ENCODE assay signal across 21 mouse cellular contexts in the genomic region with DNA sequence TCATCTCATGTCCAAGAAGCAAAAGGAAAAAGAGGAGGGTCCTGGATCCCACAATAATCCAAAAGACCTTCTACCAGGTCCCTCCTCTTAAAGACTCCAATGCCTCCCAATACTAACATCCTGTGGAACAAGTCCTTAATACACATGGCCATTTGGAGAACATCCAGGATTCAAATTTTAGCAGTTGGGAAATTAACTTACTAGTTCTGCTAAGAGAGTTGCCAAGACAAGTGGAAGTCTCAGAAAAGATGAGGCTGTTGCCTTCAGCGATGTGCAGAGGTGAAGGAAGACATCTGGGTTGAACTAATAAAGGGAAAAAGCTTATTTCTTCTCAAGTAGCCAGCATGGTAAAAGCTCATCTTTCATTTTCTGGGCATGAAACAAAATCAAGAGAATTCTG.
A peak's percentile ranks its signal among the peaks of the same experiment; 100 is the strongest.
DNase-seq lines count a peak whose midpoint lies in the region; ATAC-seq lines count a peak whose summit lies in the region.
"Had no signal": no experiment of that assay in that cellular context is flagged by ENCODE, and none has a peak within 500 bp of the region (broad histone marks: within the 10 kb centered on the region; RNA-seq: fewer than 3 reads in every experiment).

No protein-coding gene starts in this region.

- no peaks in the 10 kb centered on the region for H3K9me3 ChIP-seq in kidney, embryonic 15.5 days (replicated peaks)
- H3K9me3 ChIP-seq in kidney, embryonic 16.5 days (ENCODE audit: low read length) = no peaks in the 10 kb centered on the region
- H3K9me3 ChIP-seq: hindbrain, embryonic 13.5 days; limb, embryonic 13.5 days; midbrain, embryonic 10.5 days had no signal

- H3K27ac ChIP-seq in kidney, embryonic 15.5 days = peak overlapping the region; percentile 54
- H3K27ac ChIP-seq in kidney, embryonic 16.5 days (ENCODE audit: low read length) = peak overlapping the region; percentile 84
- H3K27ac ChIP-seq: heart, adult 2 months; hindbrain, embryonic 13.5 days; limb, embryonic 13.5 days; liver, embryonic 14.5 days; midbrain, embryonic 10.5 days had no signal

- peaks cover 13% of the 10 kb centered on the region; the same call in 1 of the 2 replicates for H3K4me1 ChIP-seq in kidney, embryonic 15.5 days
- H3K4me1 ChIP-seq in kidney, embryonic 16.5 days (ENCODE audit: insufficient read depth, low read length) = peaks cover 26% of the 10 kb centered on the region
- H3K4me1 ChIP-seq: hindbrain, embryonic 13.5 days; limb, embryonic 13.5 days; midbrain, embryonic 10.5 days had no signal

- DNase-seq in heart, adult 8-10 months (ENCODE audit: low spot score) = peak; percentile 54
- DNase-seq in heart, postnatal 4 days = no peak
- no peak for DNase-seq in kidney, postnatal 25 days
- DNase-seq in kidney, postnatal 14 days = peak; percentile 17
- DNase-seq in testis, postnatal 10 days (ENCODE audit: low spot score) = no peak
- no peak for DNase-seq in cerebellum, postnatal 36 days
- DNase-seq: adrenal gland, postnatal 25 days; cerebellum, adult 9-11 months; forebrain, postnatal 0 days; gastrocnemius, postnatal 14 days; heart, adult 2 months; layer of hippocampus, adult 9-11 months; thymus, adult 2 months; thymus, postnatal 4 days had no signal

- no peaks in the 10 kb centered on the region for H3K36me3 ChIP-seq in kidney, embryonic 15.5 days
- no peaks in the 10 kb centered on the region for H3K36me3 ChIP-seq in kidney, embryonic 16.5 days (ENCODE audit: insufficient read depth, low read length)
- H3K36me3 ChIP-seq: hindbrain, embryonic 13.5 days; limb, embryonic 13.5 days; midbrain, embryonic 10.5 days had no signal

- ATAC-seq in kidney, embryonic 15.5 days (replicated peaks; ENCODE audit: low FRiP score) = no peak; the same call in 1 of the 2 replicates
- peak; percentile 52 for ATAC-seq in kidney, embryonic 16.5 days (ENCODE audit: low FRiP score, low TSS enrichment)
- ATAC-seq: forebrain, postnatal 0 days; inflammation-experienced regulatory T-cells, adult 6 months had no signal

- H3K4me3 ChIP-seq in kidney, embryonic 15.5 days (replicated peaks) = no peak overlapping the region
- H3K4me3 ChIP-seq in kidney, embryonic 16.5 days (ENCODE audit: low read length) = no peak overlapping the region
- H3K4me3 ChIP-seq: heart, adult 2 months; hindbrain, embryonic 13.5 days; limb, embryonic 13.5 days; midbrain, embryonic 10.5 days had no signal

- H3K27me3 ChIP-seq in kidney, embryonic 15.5 days = no peaks in the 10 kb centered on the region
- no peaks in the 10 kb centered on the region for H3K27me3 ChIP-seq in kidney, embryonic 16.5 days (ENCODE audit: insufficient read depth, low read length)
- H3K27me3 ChIP-seq: hindbrain, embryonic 13.5 days; limb, embryonic 13.5 days had no signal

- H3K9ac ChIP-seq in kidney, embryonic 15.5 days = no peak overlapping the region
- no peak overlapping the region for H3K9ac ChIP-seq in kidney, embryonic 16.5 days (replicated peaks; ENCODE audit: low read length)
- H3K9ac ChIP-seq: forebrain, postnatal 0 days; hindbrain, embryonic 13.5 days; limb, embryonic 13.5 days; liver, embryonic 14.5 days had no signal

- WGBS in kidney, embryonic 15.5 days = 39% methylated on average over 1 of the region's 1 CpGs
- WGBS in kidney, embryonic 16.5 days = 22% methylated on average over 1 of the region's 1 CpGs

- H3K4me2 ChIP-seq in kidney, embryonic 15.5 days = no peak overlapping the region
- no peak overlapping the region for H3K4me2 ChIP-seq in kidney, embryonic 16.5 days (replicated peaks; ENCODE audit: low read depth, low read length)
- H3K4me2 ChIP-seq: hindbrain, embryonic 13.5 days; limb, embryonic 13.5 days had no signal

Comparison
In these comparisons a context has a peak if more than half of its experiments do, and no peak if none do; other contexts are left out.
1. DNase-seq: peak in heart, adult 8-10 months (single experiment) and kidney, postnatal 14 days (single experiment); none in heart, postnatal 4 days (single experiment), kidney, postnatal 25 days (0 of 2), testis, postnatal 10 days (single experiment) and cerebellum, postnatal 36 days (0 of 2).